Mouse (Mus musculus) lung, adult 2 months (tissue): ENCODE results near the gene Tff3. TPM values are rescaled to one million over a fixed set of nuclear protein-coding genes. Genes with fewer than 3 reads are reported as not detected.

Experiments
- DNase-seq: peaks from one replicate; pipeline ENCODE4 v3.0.0; 2022
- H3K4me1 ChIP-seq: fragments of 200-500 bp; 2 replicates; pipeline ENCODE4 v1.6.1; 2011; ENCODE audit warnings: low read length; ENCODE audit not compliant: control insufficient read depth, insufficient read depth
- H3K4me3 ChIP-seq: fragments of 200-500 bp; replicated peaks from 2 replicates; pipeline ENCODE3; 2011; ENCODE audit warnings: low read depth, mild to moderate bottlenecking, control low read depth, low read length; ENCODE audit errors: extremely low read depth
- CTCF ChIP-seq: fragments of 200-500 bp; IDR thresholded peaks from 2 replicates; pipeline ENCODE4 v1.5.1; 2011; ENCODE audit warnings: mild to moderate bottlenecking, low read length, control low read depth; ENCODE audit not compliant: insufficient read depth
- POLR2A ChIP-seq: fragments of 200-500 bp; IDR thresholded peaks from 2 replicates; pipeline ENCODE4 v1.6.1; 2011; ENCODE audit warnings: low read depth, mild to moderate bottlenecking, control low read depth, low read length, borderline replicate concordance; ENCODE audit errors: extremely low read depth
- WGBS: fragments of 180-500 bp; shearing (Covaris S2); methylation state at CpG from one replicate; pipeline ENCODE4 v1.1.7; 2018; 5-methylcytosine and 5-hydroxymethylcytosine counted together
- polyA plus RNA-seq: library from polyadenylated mRNA; depleted of rRNA; stranded (reverse); fragments of >200 nt; gene quantifications from 2 replicates; pipeline ENCODE4 v1.2.3, GENCODE M21; 2012

Gene Tff3
- polyA plus RNA-seq, 1 experiment, result not detected

DNA sequence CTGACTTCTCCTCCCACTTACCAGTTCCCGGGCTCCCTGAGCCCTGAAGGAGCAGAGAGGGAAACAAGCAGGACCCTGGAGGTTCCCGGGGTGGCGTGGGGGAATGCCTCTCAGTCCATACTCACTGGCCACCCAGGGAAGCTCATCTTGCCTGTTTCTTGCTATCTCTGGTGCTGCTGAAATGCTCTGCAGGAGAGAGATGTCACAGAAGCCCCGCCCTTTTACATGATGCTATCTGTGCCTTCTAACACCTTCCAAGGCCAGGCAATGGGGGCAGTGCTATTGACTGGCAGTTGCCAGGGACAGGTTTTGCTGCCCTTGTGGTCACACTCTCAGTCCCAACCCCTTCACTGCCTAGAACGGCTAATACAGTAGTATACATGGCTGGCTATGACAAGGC, 30.7 kb downstream of the Tff3 start:
- Histone ChIP-seq H3K4me1 (no peaks in the 10 kb centered on the region), H3K4me3 (no peak overlapping the region)
- DNase-seq, result no peak
- no peak for TF ChIP-seq POLR2A
- TF ChIP-seq CTCF, result no peak
- 78% methylated on average over 5 of the region's 5 CpGs for WGBS

DNA sequence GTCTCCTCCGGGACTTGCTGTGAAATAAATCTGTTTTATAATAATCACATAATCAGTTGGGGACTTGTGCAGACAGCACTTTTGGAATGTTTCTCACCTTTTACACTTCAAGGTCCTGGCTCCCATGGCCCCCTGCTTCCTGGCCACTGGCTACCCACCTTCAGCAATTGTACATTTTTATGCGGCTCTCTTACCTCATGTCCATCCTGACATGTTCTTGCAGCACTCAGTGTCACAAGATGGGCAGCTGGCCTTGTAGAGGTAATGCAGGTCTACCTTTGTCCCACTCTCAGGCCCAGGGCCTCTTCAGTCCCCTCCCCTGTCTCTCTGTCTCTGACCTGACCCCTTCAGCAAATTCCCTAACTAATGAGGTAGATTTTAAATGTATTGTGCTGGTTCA, 32.6 kb downstream of the Tff3 start:
- no peak for DNase-seq
- 99% methylated on average over 2 of the region's 2 CpGs for WGBS
- TF ChIP-seq CTCF, result no peak
- TF ChIP-seq POLR2A, result no peak
- H3K4me1 ChIP-seq, result no peaks in the 10 kb centered on the region
- H3K4me3 ChIP-seq, result no peak overlapping the region

DNA sequence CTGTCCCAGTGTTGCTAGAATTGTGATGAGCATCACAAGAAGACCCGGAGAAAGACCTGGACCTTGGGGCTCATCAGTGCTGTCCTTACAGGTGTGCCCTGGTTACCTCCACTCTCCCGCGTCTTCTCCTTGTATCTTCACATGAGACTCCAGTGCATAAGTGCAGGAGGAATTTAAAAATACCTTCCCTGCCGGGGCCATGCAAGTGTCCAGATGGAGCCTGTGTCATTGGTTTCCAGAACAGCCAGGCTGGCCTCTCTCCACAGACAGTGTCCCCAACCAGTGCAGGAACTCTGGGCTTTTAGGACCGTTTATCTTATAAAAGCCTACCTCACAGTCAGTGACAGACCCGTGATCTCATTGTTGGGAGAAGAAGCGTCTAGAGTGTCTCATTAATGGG, 33.9 kb downstream of the Tff3 start:
- no peak for DNase-seq
- no peaks in the 10 kb centered on the region for H3K4me1 ChIP-seq
- TF ChIP-seq CTCF (no peak), POLR2A (no peak)
- H3K4me3 ChIP-seq, result no peak overlapping the region
- 77% methylated on average over 7 of the region's 7 CpGs for WGBS

DNA sequence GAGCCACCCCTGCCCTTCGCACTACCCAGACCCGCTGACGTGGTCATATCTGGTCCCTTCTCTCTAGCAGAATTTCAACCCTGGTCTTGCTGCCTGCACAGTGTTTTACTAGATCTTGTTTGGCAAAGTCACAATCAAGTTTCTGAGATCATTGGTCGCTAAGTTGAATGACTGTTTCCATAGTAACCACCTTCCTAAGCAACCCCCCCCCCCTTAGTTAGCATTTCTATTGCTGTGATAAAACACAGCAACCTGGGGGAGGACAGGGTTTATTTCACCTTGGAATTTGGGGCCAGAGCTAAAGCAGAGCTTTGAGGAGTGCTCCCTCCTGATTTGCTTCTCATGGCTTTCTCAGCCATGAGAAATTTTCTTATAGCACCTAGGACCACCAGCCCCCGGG, 34.7 kb downstream of the Tff3 start:
- Histone ChIP-seq H3K4me3 (no peak overlapping the region), H3K4me1 (peaks cover under 1% of the 10 kb centered on the region; the same call in 1 of the 2 replicates)
- DNase-seq, result no peak
- TF ChIP-seq CTCF (no peak), POLR2A (no peak)
- WGBS, result 72% methylated on average over 5 of the region's 5 CpGs

DNA sequence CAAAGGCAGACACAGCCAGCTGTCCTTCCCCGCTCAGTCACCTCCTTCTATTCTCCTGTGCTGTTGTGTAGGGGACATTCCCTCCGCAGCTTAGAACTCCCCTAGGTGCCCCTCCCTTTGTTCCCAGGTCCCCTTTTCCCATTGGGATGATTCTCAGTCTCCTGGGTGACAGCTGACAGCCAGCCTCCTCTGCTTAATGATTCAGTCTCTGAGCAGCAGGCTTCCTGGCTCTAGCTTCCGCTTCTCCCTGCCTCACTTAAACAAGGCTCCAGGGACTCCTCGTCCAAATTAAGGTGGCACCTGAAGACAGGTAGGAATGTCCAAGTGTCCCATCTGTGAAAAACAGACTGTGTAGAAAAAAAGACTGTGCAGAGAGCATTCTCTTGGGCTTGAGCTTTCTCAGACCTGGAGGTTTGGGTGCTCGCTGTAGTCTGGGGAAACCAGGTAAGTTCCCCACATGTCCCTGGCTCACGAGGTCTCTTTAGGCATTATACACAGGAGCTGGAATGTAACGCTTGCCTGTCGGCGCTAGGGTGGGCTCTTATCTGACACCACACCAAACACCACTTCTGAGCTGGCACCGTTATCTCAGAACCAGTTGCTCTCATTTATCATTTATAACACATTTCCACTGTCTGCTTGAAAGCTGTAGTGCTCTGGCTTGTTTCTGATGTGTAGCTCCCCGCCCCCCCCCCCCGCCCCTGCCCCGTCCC, 38.3 kb downstream of the Tff3 start:
- Histone ChIP-seq H3K4me1 (peaks cover 6% of the 10 kb centered on the region; the same call in 1 of the 2 replicates), H3K4me3 (no peak overlapping the region)
- TF ChIP-seq POLR2A (no peak), CTCF (no peak)
- no peak for DNase-seq
- 48% methylated on average over 13 of the region's 13 CpGs for WGBS

DNA sequence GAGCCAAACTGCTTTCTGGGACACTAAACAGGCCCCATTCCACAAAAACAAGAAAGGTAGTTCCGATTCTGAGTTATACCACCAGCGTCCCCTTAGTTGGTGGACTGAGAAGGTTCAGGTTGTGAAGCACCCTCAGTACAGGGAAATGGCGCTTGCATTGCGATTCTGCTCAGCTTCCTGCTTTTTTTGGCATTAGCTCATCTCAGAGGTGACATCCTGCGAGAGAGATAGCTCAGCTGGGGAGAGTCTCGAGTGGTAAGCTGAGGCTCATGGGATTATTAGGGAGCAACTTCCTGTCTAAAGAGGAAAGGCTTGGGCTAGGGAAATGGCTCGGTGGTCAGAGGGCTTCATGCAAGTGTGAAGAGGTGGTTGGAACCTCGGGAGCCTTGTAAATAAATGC, 39.6 kb downstream of the Tff3 start:
- 35% methylated on average over 8 of the region's 8 CpGs for WGBS
- TF ChIP-seq POLR2A, result no peak
- TF ChIP-seq CTCF, result no peak
- DNase-seq, result no peak
- peaks cover 6% of the 10 kb centered on the region; the same call in 1 of the 2 replicates for H3K4me1 ChIP-seq
- H3K4me3 ChIP-seq, result no peak overlapping the region

DNA sequence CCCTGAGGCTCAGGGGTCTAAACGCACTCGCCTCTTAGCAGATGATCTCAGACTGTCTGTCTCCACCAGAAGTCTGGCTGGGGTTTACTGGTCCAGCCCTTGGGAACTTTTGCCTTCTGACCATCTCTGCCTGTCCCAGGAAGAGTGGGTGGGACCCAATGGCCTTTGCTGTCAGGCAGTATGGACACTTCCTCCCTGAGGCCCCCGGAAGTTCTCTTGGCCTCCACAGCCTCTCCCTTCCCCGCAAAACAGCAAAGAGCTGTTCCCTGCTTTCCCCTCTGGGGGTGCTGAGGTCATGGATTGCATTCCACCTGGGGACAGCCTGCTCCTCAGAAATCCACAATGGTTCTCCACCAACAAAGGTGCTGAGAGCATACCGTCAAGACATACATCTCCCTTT, 40.7 kb downstream of the Tff3 start:
- DNase-seq, result no peak
- WGBS, result 41% methylated on average over 5 of the region's 5 CpGs
- Histone ChIP-seq H3K4me1 (peaks cover 6% of the 10 kb centered on the region; the same call in 1 of the 2 replicates), H3K4me3 (no peak overlapping the region)
- TF ChIP-seq CTCF, result 0 out of 2 replicates have a peak, but pooled peaks have one; percentile 4
- TF ChIP-seq POLR2A, result no peak

DNA sequence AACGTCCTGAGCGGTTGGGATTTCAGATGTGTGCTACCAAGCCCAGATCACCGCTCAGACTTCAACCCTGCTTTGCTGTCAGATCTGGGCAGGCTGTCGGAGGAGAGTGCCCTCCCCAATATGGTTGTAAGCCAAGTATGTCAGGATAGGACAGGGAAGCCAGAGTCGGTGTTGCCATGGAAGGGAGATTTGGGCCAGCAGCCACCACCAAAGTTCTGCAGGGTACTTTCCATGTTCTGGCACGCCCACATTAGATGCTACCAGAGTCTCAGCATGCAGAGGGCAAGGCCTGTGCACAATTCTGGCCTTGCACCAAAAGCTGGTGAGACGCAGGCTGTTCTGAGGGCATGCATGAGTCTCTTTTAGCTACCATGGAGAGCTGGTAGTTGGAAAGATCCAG, 43.2 kb downstream of the Tff3 start:
- H3K4me3 ChIP-seq, result no peak overlapping the region
- H3K4me1 ChIP-seq, result peaks cover 9% of the 10 kb centered on the region; the same call in 1 of the 2 replicates
- no peak for DNase-seq
- TF ChIP-seq CTCF (no peak), POLR2A (no peak)
- WGBS, result 82% methylated on average over 7 of the region's 7 CpGs

DNA sequence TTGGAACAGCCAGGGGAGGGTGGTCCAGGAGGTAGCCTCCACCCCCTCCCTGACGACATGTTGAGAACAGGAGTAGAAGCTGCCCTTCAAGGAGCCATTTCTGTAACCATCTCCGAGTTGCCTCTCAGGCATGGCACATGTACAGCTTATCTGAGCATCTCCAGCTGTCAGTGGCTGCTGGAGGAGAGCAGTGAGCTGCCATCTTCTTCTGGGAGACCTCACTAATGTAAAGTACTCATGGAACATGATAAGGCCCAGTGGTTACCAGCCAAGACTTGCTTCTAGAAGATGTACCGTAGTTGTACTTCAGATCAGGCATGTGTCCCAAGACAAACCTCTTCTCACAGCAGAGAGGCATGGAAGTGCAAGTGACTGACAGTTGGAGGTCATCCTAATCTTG, 43.9 kb downstream of the Tff3 start:
- 88% methylated on average over 3 of the region's 3 CpGs for WGBS
- DNase-seq, result no peak
- no peak overlapping the region for H3K4me3 ChIP-seq
- peaks cover 9% of the 10 kb centered on the region; the same call in 1 of the 2 replicates for H3K4me1 ChIP-seq
- TF ChIP-seq POLR2A, result no peak
- no peak for TF ChIP-seq CTCF

DNA sequence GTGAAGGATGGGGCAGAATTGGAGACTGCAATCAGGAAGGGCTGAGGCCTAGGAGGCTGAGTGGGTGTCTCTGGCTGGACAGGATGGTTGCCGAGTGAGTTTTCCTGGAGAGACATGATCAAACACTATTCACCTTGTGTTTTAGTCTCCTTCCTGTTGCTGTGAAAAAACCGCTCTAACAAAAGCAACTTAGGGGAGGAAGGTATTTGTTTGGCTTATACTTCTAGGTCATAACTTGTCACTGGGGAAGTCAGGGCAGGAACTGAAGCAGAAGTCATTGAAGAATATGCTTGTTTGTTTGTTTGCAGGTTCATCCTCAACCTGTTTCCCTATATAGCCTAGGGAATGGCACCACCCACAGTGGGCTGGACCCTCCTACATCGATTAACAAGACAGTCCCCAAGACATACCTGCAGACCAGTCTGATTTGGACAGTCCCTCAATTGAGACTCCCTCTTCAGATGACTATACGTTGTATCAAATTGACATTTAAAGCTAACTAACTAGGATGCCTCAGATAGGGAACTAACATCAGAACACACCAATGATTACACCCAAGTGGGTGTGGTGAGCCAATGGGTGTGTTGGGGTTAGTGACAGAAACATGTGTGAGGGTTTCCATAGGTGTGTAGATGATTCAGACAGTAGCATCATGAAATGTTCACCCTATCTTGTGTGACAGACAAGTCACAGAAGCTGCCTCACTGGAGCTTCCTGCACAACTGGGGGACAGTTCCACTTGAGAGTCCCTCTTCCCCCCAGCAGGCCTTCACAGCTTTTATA, 47.0 kb downstream of the Tff3 start:
- 58% methylated on average over 4 of the region's 4 CpGs for WGBS
- Histone ChIP-seq H3K4me1 (peaks cover 16% of the 10 kb centered on the region), H3K4me3 (no peak overlapping the region)
- no peak for DNase-seq
- TF ChIP-seq CTCF (no peak), POLR2A (no peak)
